ENCODE assay signal across 26 mouse cellular contexts in the genomic region with DNA sequence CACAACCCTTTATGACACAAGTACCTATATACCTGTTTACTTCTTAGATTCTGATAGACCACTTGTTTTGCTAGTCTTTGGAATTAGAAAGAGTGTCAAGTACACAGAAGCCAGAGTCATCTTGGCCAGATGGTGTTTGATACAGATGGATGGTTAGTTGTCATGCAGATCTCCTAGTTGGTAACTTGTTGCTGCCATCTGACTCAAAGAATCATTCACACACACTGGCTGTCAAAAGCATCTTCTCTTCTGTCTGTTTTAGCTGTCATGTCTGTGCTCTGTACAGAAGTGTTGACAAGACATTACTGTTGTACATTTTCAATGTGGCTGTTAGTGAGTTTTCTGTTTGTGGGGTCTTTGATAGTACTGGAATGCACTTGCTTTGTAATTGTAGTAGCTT. TPM values are rescaled to one million over a fixed set of nuclear protein-coding genes. Genes with fewer than 3 reads are reported as not detected.
DNase-seq lines count a peak whose midpoint lies in the region; ATAC-seq and TF ChIP-seq lines count a peak whose summit lies in the region.
"Had no signal": no experiment of that assay in that cellular context is flagged by ENCODE, and none has a peak within 500 bp of the region (broad histone marks: within the 10 kb centered on the region; RNA-seq: fewer than 3 reads in every experiment).

No protein-coding gene starts in this region.

- ATAC-seq in forebrain, embryonic 14.5 days: 0 out of 2 replicates have a peak, but pooled peaks have one; percentile 34
- ATAC-seq in forebrain, embryonic 11.5 days (replicated peaks; ENCODE audit: low FRiP score): no peak
- peak; percentile 60 for ATAC-seq in forebrain, postnatal 0 days
- no peak for ATAC-seq in forebrain, embryonic 15.5 days (replicated peaks)
- ATAC-seq: activated CD4-positive, CD25-positive, alpha-beta regulatory T cell, adult 4 months; CD4-positive, CD25-positive, alpha-beta regulatory T cell, adult 4 months; Patski had no signal

- DNase-seq in forebrain, embryonic 14.5 days (ENCODE audit: low spot score): peak; percentile 50
- DNase-seq in forebrain, embryonic 11.5 days (ENCODE audit: low spot score): no peak
- DNase-seq in forebrain, postnatal 0 days: peak; percentile 22
- DNase-seq in layer of hippocampus, adult 9-11 months: peak; percentile 7
- no peak for DNase-seq in layer of hippocampus, adult 2 months (ENCODE audit: low spot score in 2 of 2)
- DNase-seq: adrenal gland, adult 8-10 months; adrenal gland, postnatal 14 days; adrenal gland, postnatal 36 days; B cell, adult 2 months; cerebellum, adult 11 months; cerebellum, adult 18-20 months; cerebellum, adult 8-10 months; cerebellum, adult 9-11 months; cerebellum, postnatal 14 days; cerebellum, postnatal 36 days; embryo, embryonic 11 days had no signal

- no peaks in the 10 kb centered on the region for H3K4me1 ChIP-seq in forebrain, embryonic 14.5 days (ENCODE audit: control insufficient read depth, insufficient read depth, low read length)
- H3K4me1 ChIP-seq in forebrain, embryonic 11.5 days (replicated peaks; ENCODE audit: control insufficient read depth, insufficient read depth, low read length): no peaks in the 10 kb centered on the region
- no peaks in the 10 kb centered on the region for H3K4me1 ChIP-seq in forebrain, postnatal 0 days (ENCODE audit: insufficient read depth)
- H3K4me1 ChIP-seq in forebrain, embryonic 15.5 days: no peaks in the 10 kb centered on the region
- H3K4me1 ChIP-seq: embryonic facial prominence, embryonic 13.5 days; embryonic facial prominence, embryonic 15.5 days; forebrain, embryonic 10.5 days had no signal

- H3K9me3 ChIP-seq in forebrain, embryonic 14.5 days (replicated peaks; ENCODE audit: control insufficient read depth, low read length): no peaks in the 10 kb centered on the region
- no peaks in the 10 kb centered on the region; the same call in 1 of the 2 replicates for H3K9me3 ChIP-seq in forebrain, embryonic 11.5 days (ENCODE audit: control insufficient read depth, low read length)
- H3K9me3 ChIP-seq in forebrain, postnatal 0 days (ENCODE audit: low read length): no peaks in the 10 kb centered on the region; the same call in 1 of the 2 replicates
- H3K9me3 ChIP-seq in forebrain, embryonic 15.5 days: no peaks in the 10 kb centered on the region
- H3K9me3 ChIP-seq: embryonic facial prominence, embryonic 13.5 days; embryonic facial prominence, embryonic 15.5 days; G1E had no signal

- H3K27ac ChIP-seq in forebrain, embryonic 14.5 days (ENCODE audit: low read depth, low read length): no peak overlapping the region
- no peak overlapping the region for H3K27ac ChIP-seq in forebrain, embryonic 11.5 days (ENCODE audit: low read depth, low read length)
- H3K27ac ChIP-seq in forebrain, postnatal 0 days (ENCODE audit: low read depth, low read length): no peak overlapping the region
- no peak overlapping the region for H3K27ac ChIP-seq in forebrain, embryonic 15.5 days (replicated peaks)
- no peak overlapping the region for H3K27ac ChIP-seq in layer of hippocampus, adult 2 months
- H3K27ac ChIP-seq: embryonic facial prominence, embryonic 13.5 days; embryonic facial prominence, embryonic 15.5 days; forebrain, embryonic 10.5 days had no signal

- peaks cover 10% of the 10 kb centered on the region; the same call in 1 of the 2 replicates for H3K36me3 ChIP-seq in forebrain, embryonic 14.5 days (ENCODE audit: control insufficient read depth, insufficient read depth, low read length)
- no peaks in the 10 kb centered on the region for H3K36me3 ChIP-seq in forebrain, embryonic 11.5 days (ENCODE audit: control insufficient read depth, insufficient read depth, low read length)
- peaks cover 8% of the 10 kb centered on the region for H3K36me3 ChIP-seq in forebrain, postnatal 0 days (ENCODE audit: insufficient read depth)
- peaks cover 13% of the 10 kb centered on the region; the same call in 1 of the 2 replicates for H3K36me3 ChIP-seq in forebrain, embryonic 15.5 days

- no peak overlapping the region for H3K4me2 ChIP-seq in forebrain, embryonic 14.5 days (ENCODE audit: low read length)
- no peak overlapping the region for H3K4me2 ChIP-seq in forebrain, embryonic 11.5 days (ENCODE audit: low read depth, low read length, severe bottlenecking)
- no peak overlapping the region for H3K4me2 ChIP-seq in forebrain, postnatal 0 days (ENCODE audit: low read depth)
- no peak overlapping the region for H3K4me2 ChIP-seq in forebrain, embryonic 15.5 days (replicated peaks)
- H3K4me2 ChIP-seq: embryonic facial prominence, embryonic 13.5 days; embryonic facial prominence, embryonic 15.5 days had no signal

- H3K4me3 ChIP-seq in forebrain, embryonic 14.5 days (ENCODE audit: low read depth, low read length): no peak overlapping the region
- no peak overlapping the region for H3K4me3 ChIP-seq in forebrain, embryonic 11.5 days (ENCODE audit: low read depth, low read length)
- H3K4me3 ChIP-seq in forebrain, postnatal 0 days (ENCODE audit: low read depth, low read length): no peak overlapping the region
- H3K4me3 ChIP-seq in forebrain, embryonic 15.5 days: no peak overlapping the region
- no peak overlapping the region for H3K4me3 ChIP-seq in layer of hippocampus, adult 2 months
- H3K4me3 ChIP-seq: embryonic facial prominence, embryonic 13.5 days; embryonic facial prominence, embryonic 15.5 days; erythroblast, embryonic 14.5 days; forebrain, embryonic 10.5 days had no signal

- TF ChIP-seq CTCF in forebrain, postnatal 0 days (IDR thresholded peaks at IDR 0.05; ENCODE audit: low read depth): no peak
- no peak for TF ChIP-seq CTCF in layer of hippocampus, adult 2 months (conservative IDR thresholded peaks at IDR 0.05)

- no peaks in the 10 kb centered on the region for H3K27me3 ChIP-seq in forebrain, embryonic 14.5 days (replicated peaks; ENCODE audit: control insufficient read depth, insufficient read depth, low read length)
- no peaks in the 10 kb centered on the region for H3K27me3 ChIP-seq in forebrain, embryonic 11.5 days (ENCODE audit: control insufficient read depth, insufficient read depth, low read length)
- H3K27me3 ChIP-seq in forebrain, postnatal 0 days (ENCODE audit: insufficient read depth, low read length): no peaks in the 10 kb centered on the region
- H3K27me3 ChIP-seq in forebrain, embryonic 15.5 days: no peaks in the 10 kb centered on the region
- H3K27me3 ChIP-seq: CH12.LX; embryonic facial prominence, embryonic 13.5 days; embryonic facial prominence, embryonic 15.5 days; Patski had no signal

- H3K9ac ChIP-seq in forebrain, embryonic 14.5 days (ENCODE audit: low read length): no peak overlapping the region
- H3K9ac ChIP-seq in forebrain, embryonic 11.5 days (ENCODE audit: low read length): no peak overlapping the region
- H3K9ac ChIP-seq in forebrain, postnatal 0 days: no peak overlapping the region
- no peak overlapping the region for H3K9ac ChIP-seq in forebrain, embryonic 15.5 days (replicated peaks)
- H3K9ac ChIP-seq: embryonic facial prominence, embryonic 13.5 days; embryonic facial prominence, embryonic 15.5 days had no signal

RNA-seq across cellular contexts. Expression of a gene that starts 45.6 kb away (rescaled TPM):
- polyA plus RNA-seq in forebrain, embryonic 14.5 days (2014; fragmentation: Nextera tagmentation; extraction: Ambion mirVana): 36.8 and 38.9 TPM in 2 replicates
- 33.3 and 33.8 TPM in 2 replicates for polyA plus RNA-seq in forebrain, embryonic 11.5 days (2014; fragmentation: Nextera tagmentation; extraction: Ambion mirVana)
- 26.9 and 35.5 TPM in 2 replicates for total RNA-seq in forebrain, postnatal 0 days (2014; rRNA removed)
- 22.5 and 24.5 TPM in 2 replicates for polyA plus RNA-seq in forebrain, postnatal 0 days (2015; fragmentation: Nextera tagmentation; extraction: Ambion mirVana)
- polyA plus RNA-seq in forebrain, embryonic 15.5 days (2015; fragmentation: Nextera tagmentation; extraction: Ambion mirVana): 28.9 and 29.9 TPM in 2 replicates
- 10 to 100 TPM; 24.7 to 32.7 TPM for total RNA-seq in layer of hippocampus, adult 2 months (2021)

Comparison
In these comparisons a context has a peak if more than half of its experiments do, and no peak if none do; other contexts are left out.
1. ATAC-seq: peak in forebrain, embryonic 14.5 days (single experiment) and forebrain, postnatal 0 days (single experiment); none in forebrain, embryonic 11.5 days (single experiment) and forebrain, embryonic 15.5 days (single experiment).
2. DNase-seq: peak in forebrain, embryonic 14.5 days (single experiment), forebrain, postnatal 0 days (single experiment) and layer of hippocampus, adult 9-11 months (single experiment); none in forebrain, embryonic 11.5 days (single experiment) and layer of hippocampus, adult 2 months (0 of 2).